Mouse (Mus musculus) bone marrow macrophage, adult 2 months (primary cell): ENCODE data around the gene Astl. TPM values are rescaled to one million over a fixed set of nuclear protein-coding genes. Genes with fewer than 3 reads are reported as not detected.

Experiments used
- H3K27ac ChIP-seq: 2 replicates; pipeline ENCODE4 v1.5.1; 2012; ENCODE audit warnings: low read depth, low read length; ENCODE audit not compliant: insufficient read depth
- H3K4me1 ChIP-seq: 2 replicates; pipeline ENCODE4 v1.6.1; 2012; ENCODE audit warnings: low read length; ENCODE audit not compliant: control insufficient read depth, insufficient read depth
- H3K4me3 ChIP-seq: 2 replicates; pipeline ENCODE4 v1.5.1; 2012; ENCODE audit warnings: mild to moderate bottlenecking, low read length, moderate library complexity; ENCODE audit not compliant: insufficient read depth
- CTCF ChIP-seq: IDR thresholded peaks from 2 replicates; pipeline ENCODE4 v1.5.1; 2012; ENCODE audit warnings: low read depth, mild to moderate bottlenecking, low read length, moderate library complexity
- POLR2A ChIP-seq: IDR thresholded peaks from 2 replicates; pipeline ENCODE4 v1.6.1; 2012; ENCODE audit warnings: mild to moderate bottlenecking, low read depth, low read length, borderline replicate concordance
- polyA plus RNA-seq: library from polyadenylated mRNA; stranded (reverse); fragments of >200 nt; gene quantifications from 2 replicates; pipeline ENCODE4 v1.2.4, GENCODE M21; 2012; ENCODE audit not compliant: missing spikeins, insufficient read depth, insufficient read length

Gene Astl
- polyA plus RNA-seq, 1 experiment = 0.59 TPM

DNA sequence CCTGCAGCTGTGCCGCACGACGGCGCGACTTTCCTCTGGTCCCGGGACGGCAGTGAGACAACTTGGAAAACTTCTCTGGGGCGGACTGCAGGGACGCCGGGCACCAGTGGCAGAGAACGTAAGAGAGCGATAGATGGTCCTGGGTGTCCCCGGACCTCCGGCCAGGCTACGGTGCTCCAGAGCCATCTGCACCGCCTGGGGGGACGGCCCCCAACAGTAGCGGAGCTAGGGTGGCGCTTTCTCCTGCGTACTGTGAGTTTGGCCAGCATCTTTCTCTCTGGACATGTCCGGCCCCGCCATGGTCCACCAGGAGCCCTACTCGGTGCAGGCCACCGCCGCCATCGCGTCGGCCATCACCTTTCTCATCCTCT, 24.8 kb downstream of the Astl start:
- no peak for TF ChIP-seq CTCF
- no peak for TF ChIP-seq POLR2A
- no peak overlapping the region for H3K4me3 ChIP-seq
- H3K27ac ChIP-seq = no peak overlapping the region

DNA sequence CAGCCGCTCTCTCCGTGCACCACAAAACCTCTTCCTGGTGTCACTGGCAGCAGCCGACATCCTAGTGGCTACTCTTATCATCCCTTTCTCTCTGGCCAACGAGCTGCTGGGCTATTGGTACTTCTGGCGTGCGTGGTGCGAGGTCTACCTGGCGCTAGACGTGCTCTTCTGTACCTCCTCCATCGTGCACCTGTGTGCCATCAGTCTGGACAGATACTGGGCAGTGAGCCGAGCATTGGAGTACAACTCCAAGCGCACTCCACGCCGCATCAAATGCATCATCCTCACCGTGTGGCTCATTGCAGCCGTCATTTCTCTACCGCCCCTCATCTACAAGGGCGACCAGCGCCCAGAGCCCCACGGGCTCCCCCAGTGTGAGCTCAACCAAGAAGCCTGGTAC, 25.3 kb downstream of the Astl start:
- Histone ChIP-seq H3K27ac (no peak overlapping the region), H3K4me1 (no peaks in the 10 kb centered on the region), H3K4me3 (no peak overlapping the region)
- TF ChIP-seq CTCF (no peak), POLR2A (no peak)

More for the DNA sequence above, 24.8 kb downstream of the Astl start:
- H3K4me1 ChIP-seq = no peaks in the 10 kb centered on the region

DNA sequence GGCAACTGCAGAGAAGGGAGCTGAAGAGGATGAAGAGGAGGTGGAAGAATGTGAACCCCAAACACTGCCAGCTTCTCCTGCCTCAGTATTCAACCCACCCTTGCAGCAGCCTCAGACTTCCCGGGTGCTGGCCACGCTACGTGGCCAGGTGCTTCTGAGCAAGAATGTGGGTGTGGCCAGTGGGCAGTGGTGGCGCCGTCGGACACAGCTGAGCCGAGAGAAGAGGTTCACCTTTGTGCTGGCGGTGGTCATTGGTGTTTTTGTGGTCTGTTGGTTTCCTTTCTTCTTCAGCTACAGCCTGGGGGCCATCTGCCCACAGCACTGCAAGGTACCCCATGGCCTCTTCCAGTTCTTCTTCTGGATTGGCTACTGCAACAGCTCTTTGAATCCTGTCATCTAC, 26.0 kb downstream of the Astl start:
- H3K4me1 ChIP-seq = no peaks in the 10 kb centered on the region
- H3K4me3 ChIP-seq = no peak overlapping the region
- no peak overlapping the region for H3K27ac ChIP-seq
- TF ChIP-seq CTCF (no peak), POLR2A (no peak)

DNA sequence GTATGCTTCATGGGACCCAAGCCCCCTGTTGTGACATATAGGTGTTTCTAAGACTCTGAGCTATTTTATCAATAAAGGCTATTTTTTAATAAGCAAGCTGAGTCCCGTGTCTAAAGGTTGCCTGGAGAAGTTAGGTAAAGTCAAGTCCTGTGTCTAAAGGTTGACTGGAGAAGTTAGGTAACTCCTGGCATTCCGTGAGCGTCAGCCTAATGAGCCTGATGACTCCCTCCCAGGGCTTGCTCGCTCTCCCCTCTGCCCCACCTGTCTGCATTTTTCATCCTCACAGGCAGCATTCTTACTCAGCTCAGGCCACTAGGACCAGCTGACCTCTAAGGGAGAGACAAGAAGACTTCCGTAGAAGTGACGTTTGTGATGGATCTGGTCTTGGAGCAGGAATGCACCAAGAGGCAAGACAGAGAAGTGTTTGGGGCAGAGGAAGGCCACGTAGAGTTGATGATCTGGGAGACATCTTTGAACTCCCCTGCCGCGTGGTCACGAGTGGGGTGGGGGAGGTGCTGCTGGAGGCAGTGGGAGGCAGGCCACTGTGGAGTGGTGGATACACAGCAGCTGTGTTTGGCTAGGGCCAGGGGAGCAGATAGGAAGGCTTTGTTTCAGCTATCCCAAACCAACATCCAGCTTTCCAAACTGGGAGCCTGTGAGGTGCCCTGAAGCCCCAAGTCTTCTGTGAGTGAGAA, 28.8 kb downstream of the Astl start:
- no peak overlapping the region for H3K27ac ChIP-seq
- no peaks in the 10 kb centered on the region for H3K4me1 ChIP-seq
- no peak for TF ChIP-seq CTCF
- TF ChIP-seq POLR2A = no peak
- no peak overlapping the region for H3K4me3 ChIP-seq

DNA sequence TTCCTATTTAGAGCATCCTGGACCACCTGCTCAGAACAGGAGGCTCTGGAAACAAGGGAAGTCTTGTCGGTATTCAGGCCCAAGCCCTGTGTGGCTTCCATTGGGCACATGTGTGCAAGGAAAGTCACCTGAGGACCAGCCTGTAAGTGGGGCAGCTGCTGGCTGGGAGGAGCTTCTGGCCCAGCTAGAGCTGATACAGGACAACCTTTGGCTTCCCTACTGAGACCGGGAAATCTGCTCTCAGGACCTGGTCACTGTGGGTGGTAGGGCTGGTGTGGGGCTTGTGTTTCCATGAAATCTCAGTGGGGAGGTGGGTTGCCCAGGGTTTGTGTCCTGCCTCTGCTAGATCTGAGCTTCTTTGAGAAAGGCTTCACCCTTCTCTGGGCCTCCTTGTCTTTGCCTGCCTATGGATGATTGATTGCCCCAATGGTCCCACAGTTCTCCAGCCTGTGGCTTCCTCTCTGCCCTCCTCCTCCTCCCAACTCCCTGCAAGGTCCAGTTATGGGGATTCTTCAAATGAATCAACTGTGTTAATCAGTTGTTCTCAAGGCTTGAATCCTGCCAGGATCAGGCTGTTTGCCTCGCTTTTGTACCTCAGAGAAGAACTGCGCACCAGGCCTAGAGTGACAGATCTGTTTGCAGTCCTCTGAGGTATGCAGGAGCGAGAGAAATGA, 31.4 kb downstream of the Astl start:
- no peak overlapping the region for H3K4me3 ChIP-seq
- no peak overlapping the region for H3K27ac ChIP-seq
- no peaks in the 10 kb centered on the region for H3K4me1 ChIP-seq
- TF ChIP-seq CTCF (no peak), POLR2A (no peak)

DNA sequence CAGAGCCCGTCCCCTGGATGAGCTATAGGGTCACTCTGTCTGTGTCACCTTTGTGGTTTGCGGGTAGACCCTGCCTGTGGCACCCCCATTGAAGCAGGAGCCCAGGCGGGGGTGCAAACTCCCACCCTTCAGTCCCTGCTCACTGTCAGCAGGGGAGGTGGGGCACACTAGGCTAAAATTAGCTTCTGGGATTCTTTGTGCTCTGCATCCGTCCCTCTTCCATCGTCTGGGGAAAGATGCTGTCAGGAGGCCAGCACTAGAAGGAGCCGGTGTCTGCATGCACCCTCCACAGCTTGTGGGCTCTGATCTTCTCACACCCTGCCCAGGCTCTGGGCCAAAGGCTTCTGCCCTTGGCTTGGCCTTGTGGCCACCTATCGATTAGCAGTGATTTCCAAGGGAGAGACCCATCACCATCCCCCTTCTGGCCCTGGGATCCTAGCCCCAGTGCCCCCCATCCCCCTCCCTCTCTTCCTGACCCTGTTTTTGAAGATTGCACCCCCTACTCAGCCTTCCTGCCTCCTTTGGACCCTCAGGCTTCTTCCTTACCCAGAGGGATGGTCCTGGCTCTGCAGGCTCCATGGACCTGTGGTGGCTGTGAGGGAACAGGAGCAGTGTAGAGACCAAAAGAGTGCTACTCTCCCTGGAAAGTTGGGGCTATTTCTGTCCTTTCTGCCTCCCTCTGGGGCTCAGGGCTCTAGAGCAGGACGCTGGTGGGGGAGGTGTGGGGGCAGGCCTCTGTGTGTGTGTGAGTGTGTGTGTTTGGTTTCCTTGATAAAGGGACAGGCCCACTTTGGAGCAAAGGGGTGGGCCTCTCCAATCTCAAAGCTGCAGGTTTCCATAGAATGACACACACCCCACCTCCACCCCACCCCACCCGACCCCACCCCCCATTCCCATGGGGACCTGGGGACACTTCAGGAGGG, 32.4 kb downstream of the Astl start:
- no peak overlapping the region for H3K27ac ChIP-seq
- peaks cover 3% of the 10 kb centered on the region for H3K4me1 ChIP-seq
- no peak overlapping the region for H3K4me3 ChIP-seq
- TF ChIP-seq POLR2A (no peak), CTCF (no peak)

DNA sequence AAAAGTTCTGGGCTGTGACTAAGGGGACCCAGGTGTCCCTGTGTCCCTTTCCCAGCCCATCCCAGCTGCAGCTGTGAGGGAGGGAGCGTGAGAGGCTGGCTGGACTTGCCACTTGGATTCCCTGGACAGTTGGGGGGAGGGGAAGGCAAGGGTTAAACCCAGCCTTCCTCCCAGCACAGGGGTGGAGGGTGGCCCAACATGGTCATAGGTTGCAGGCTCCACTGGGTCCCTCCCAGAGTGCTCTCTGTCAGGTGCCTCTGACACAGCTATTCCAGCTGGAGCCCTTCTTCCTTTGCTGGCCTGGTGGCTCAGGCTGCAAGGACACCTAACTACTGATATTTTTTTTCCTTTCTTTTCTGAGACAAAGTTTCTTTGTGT, 33.0 kb downstream of the Astl start:
- Histone ChIP-seq H3K27ac (no peak overlapping the region), H3K4me1 (peaks cover 6% of the 10 kb centered on the region), H3K4me3 (no peak overlapping the region)
- TF ChIP-seq CTCF (no peak), POLR2A (no peak)

DNA sequence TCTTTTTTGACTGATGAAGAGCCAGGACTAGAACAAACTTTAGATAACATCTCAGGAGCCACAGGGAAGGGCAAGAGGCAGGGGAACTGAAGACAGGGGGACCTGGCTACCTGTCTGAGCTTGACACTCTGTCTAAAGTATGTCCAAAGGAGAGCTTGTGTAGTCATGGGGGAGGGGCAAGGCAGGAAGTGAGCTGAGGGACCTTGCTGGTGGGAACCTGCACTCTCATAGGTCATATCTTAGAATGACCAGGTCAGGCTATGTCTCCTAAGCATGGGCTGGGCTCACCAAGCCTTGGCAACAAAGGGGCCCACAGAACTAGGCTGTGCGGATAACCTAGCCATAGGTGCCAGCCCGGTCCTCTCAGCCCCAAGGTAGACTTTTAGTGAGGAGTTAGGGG, 33.6 kb downstream of the Astl start:
- TF ChIP-seq POLR2A = no peak
- no peak for TF ChIP-seq CTCF
- Histone ChIP-seq H3K27ac (no peak overlapping the region), H3K4me1 (peaks cover 9% of the 10 kb centered on the region), H3K4me3 (no peak overlapping the region)

DNA sequence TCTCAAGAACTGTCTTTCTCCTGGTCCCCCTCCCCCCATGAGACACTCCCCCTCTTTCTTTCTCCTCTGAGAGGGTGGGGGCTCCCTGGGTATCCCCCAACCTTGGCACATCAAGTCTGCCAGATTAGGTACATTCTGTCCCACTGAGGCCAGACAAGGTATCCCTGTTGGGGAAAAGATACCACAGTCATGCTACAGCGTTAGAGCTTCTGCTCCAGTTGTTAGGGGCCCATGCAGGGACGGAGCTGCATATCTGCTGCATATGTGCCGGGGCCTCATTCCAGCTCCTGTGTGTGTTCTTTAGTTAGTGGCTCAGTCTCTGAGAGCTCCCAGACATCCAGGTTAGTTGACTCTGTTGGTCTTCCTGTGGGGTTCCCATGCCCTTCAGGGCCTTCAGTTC, 35.7 kb downstream of the Astl start:
- H3K4me1 ChIP-seq = peaks cover 25% of the 10 kb centered on the region
- H3K27ac ChIP-seq = no peak overlapping the region
- TF ChIP-seq POLR2A = no peak
- TF ChIP-seq CTCF = no peak
- H3K4me3 ChIP-seq = no peak overlapping the region
